Mouse (Mus musculus) hindbrain, embryonic 16.5 days (tissue): ENCODE data around the gene Psma5. TPM values are rescaled to one million over a fixed set of nuclear protein-coding genes. Genes with fewer than 3 reads are reported as not detected.

Experiments
- ATAC-seq: fragments of 200-750 bp; cut with Nextera tagmentation; 2 replicates; pipeline ENCODE4 v1.8.0; 2017; ENCODE audit warnings: moderate TSS enrichment, moderate library complexity
- H3K27ac ChIP-seq: fragments of 300-500 bp; sonication (generic); 2 replicates; pipeline ENCODE4 v1.5.1; 2014; ENCODE audit warnings: low read depth, mild to moderate bottlenecking, control low read depth, low read length, moderate library complexity
- H3K27me3 ChIP-seq: fragments of 300-500 bp; sonication (generic); replicated peaks from 2 replicates; pipeline ENCODE4 v1.6.1; 2014; ENCODE audit warnings: low read length; ENCODE audit not compliant: control insufficient read depth, insufficient read depth
- H3K36me3 ChIP-seq: fragments of 300-500 bp; sonication (generic); 2 replicates; pipeline ENCODE4 v1.6.1; 2014; ENCODE audit warnings: mild to moderate bottlenecking, low read length, moderate library complexity, mixed read lengths; ENCODE audit not compliant: control insufficient read depth, insufficient read depth
- H3K4me1 ChIP-seq: fragments of 300-500 bp; sonication (generic); 2 replicates; pipeline ENCODE4 v1.6.1; 2014; ENCODE audit warnings: low read depth, low read length; ENCODE audit not compliant: control insufficient read depth, insufficient read depth
- H3K4me2 ChIP-seq: fragments of 300-500 bp; sonication (generic); 2 replicates; pipeline ENCODE4 v1.6.1; 2014; ENCODE audit warnings: mild to moderate bottlenecking, low read length, control low read depth, moderate library complexity
- H3K4me3 ChIP-seq: fragments of 300-500 bp; sonication (generic); 2 replicates; pipeline ENCODE4 v1.5.1; 2014; ENCODE audit warnings: mild to moderate bottlenecking, low read length, control low read depth, moderate library complexity
- H3K9ac ChIP-seq: fragments of 300-500 bp; sonication (generic); 2 replicates; pipeline ENCODE4 v1.6.1; 2014; ENCODE audit warnings: low read depth, mild to moderate bottlenecking, control low read depth, low read length, moderate library complexity
- H3K9me3 ChIP-seq: fragments of 300-500 bp; sonication (generic); 2 replicates; pipeline ENCODE4 v1.6.1; 2014; ENCODE audit warnings: mild to moderate bottlenecking, low read length, moderate library complexity; ENCODE audit not compliant: control insufficient read depth
- WGBS: fragments of 180-500 bp; shearing (Covaris S2); extraction: QIAGEN DNeasy Blood & Tissue Kit; methylation state at CpG from one replicate; pipeline ENCODE4 v1.1.7; 2014; 5-methylcytosine and 5-hydroxymethylcytosine counted together
- polyA plus RNA-seq: library from polyadenylated mRNA; unstranded; fragments of >200 nt; fragmentation: Nextera tagmentation; extraction: Ambion mirVana; gene quantifications from 2 replicates; pipeline ENCODE4 v1.2.1, GENCODE M21; 2015

The Psma5 gene
- polyA plus RNA-seq, 1 experiment from 2014 or later, result 246 TPM

DNA sequence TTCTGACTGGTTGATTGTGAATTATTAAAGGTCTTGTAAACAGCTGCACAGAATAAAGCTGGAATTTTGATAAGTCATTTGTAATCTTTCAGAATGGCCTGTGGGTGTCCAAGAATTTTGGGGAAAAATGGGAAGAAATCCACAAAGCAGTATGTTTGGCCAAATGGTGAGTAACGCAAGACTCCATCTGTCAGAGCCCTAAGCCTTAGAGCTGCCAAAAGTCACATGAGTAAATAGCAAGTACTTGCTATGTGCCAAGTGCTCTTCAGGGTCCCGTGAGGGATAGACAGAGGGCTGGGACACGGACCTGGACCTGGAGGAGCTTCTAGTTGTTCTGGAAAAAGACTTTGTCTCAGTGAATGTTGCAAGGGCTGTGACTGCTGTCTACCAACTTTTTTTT is 71.2 kb downstream of the Psma5 start:
- peak overlapping the region; percentile 72 for H3K27ac ChIP-seq
- no peaks in the 10 kb centered on the region for H3K27me3 ChIP-seq
- no peak overlapping the region for H3K4me3 ChIP-seq
- peaks cover 25% of the 10 kb centered on the region for H3K36me3 ChIP-seq
- peaks cover 4% of the 10 kb centered on the region for H3K4me1 ChIP-seq
- WGBS, result 64% methylated on average over 3 of the region's 3 CpGs
- ATAC-seq, result peak; percentile 62; the same call in 1 of the 2 replicates
- no peaks in the 10 kb centered on the region for H3K9me3 ChIP-seq
- no peak overlapping the region for H3K4me2 ChIP-seq
- no peak overlapping the region for H3K9ac ChIP-seq

DNA sequence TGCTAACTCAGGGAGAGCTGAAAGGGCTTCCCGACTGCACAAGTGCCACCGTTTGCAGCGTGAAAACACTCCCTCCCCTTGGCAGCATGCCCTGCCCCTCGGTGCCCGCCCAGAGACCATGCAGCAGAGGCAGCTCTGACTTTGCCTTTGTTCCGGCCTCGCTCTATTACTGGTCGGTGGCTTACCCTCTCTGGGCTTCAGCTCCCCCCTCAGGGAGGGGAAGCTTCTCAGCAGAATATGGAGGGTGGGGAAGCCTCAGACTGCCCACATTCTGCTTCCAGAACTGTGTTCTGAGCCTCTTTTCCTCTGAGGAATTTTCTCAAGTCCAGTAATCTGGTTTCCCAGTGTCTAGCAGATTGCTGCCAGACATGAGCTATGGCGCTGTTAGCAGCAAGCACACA is 71.7 kb downstream of the Psma5 start:
- WGBS, result 35% methylated on average over 9 of the region's 9 CpGs
- peak overlapping the region; percentile 72 for H3K27ac ChIP-seq
- H3K4me2 ChIP-seq, result no peak overlapping the region
- no peaks in the 10 kb centered on the region for H3K27me3 ChIP-seq
- peak; percentile 86 for ATAC-seq
- no peak overlapping the region for H3K9ac ChIP-seq
- no peaks in the 10 kb centered on the region for H3K9me3 ChIP-seq
- H3K36me3 ChIP-seq, result peaks cover 25% of the 10 kb centered on the region
- peaks cover 4% of the 10 kb centered on the region for H3K4me1 ChIP-seq
- no peak overlapping the region for H3K4me3 ChIP-seq

Other genes starting within 250 kb of the Psma5 start
- 169 and 263 TPM in 2 replicates for gene Gstm1, start 239.0 kb upstream of the Psma5 start, polyA plus RNA-seq
- 20.1 and 22.9 TPM in 2 replicates for gene Gstm4, start 212.0 kb upstream of the Psma5 start, polyA plus RNA-seq
- 63.6 and 68.0 TPM in 2 replicates for gene Ampd2, start 170.3 kb upstream of the Psma5 start, polyA plus RNA-seq
- gene Gnat2, start 164.1 kb upstream of the Psma5 start, polyA plus RNA-seq, result 0.22 and 0.28 TPM in 2 replicates
- 116 and 126 TPM in 2 replicates for gene Gnai3, start 110.8 kb upstream of the Psma5 start, polyA plus RNA-seq
- gene Gpr61, start 102.0 kb upstream of the Psma5 start, polyA plus RNA-seq, result 8.4 and 10.6 TPM in 2 replicates
- 9.8 and 13.3 TPM in 2 replicates for gene Amigo1, start 70.6 kb upstream of the Psma5 start, polyA plus RNA-seq
- 2.7 and 3.9 TPM in 2 replicates for gene Cyb561d1, start 55.7 kb upstream of the Psma5 start, polyA plus RNA-seq
- 19.6 and 21.4 TPM in 2 replicates for gene Atxn7l2, start 46.0 kb upstream of the Psma5 start, polyA plus RNA-seq
- 0.35 and 1.4 TPM in 2 replicates for gene Sypl2, start 30.3 kb upstream of the Psma5 start, polyA plus RNA-seq
- gene Sort1, start 27.2 kb downstream of the Psma5 start, polyA plus RNA-seq, result 9.4 and 11.6 TPM in 2 replicates
- 0.11 TPM in 1 of 2 replicates, not detected in the other for gene Mybphl, start 108.0 kb downstream of the Psma5 start, polyA plus RNA-seq
- 10.8 and 11.1 TPM in 2 replicates for gene Psrc1, start 126.9 kb downstream of the Psma5 start, polyA plus RNA-seq
- gene Celsr2, start 158.6 kb downstream of the Psma5 start, polyA plus RNA-seq, result 34.5 and 34.7 TPM in 2 replicates
- 216 and 224 TPM in 2 replicates for gene Sars, start 188.3 kb downstream of the Psma5 start, polyA plus RNA-seq